Mouse (Mus musculus) heart, adult 9 months (tissue): ENCODE measurements around the gene Lingo3.
A peak's percentile ranks its signal among the peaks of the same experiment; 100 is the strongest.

ENCODE experiments used
- DNase-seq, 2 experiments: peaks; one replicate each; pipeline ENCODE4 v3.0.0; 2022; ENCODE audit warnings: low spot score in 2 of 2

Lingo3 gene

DNA sequence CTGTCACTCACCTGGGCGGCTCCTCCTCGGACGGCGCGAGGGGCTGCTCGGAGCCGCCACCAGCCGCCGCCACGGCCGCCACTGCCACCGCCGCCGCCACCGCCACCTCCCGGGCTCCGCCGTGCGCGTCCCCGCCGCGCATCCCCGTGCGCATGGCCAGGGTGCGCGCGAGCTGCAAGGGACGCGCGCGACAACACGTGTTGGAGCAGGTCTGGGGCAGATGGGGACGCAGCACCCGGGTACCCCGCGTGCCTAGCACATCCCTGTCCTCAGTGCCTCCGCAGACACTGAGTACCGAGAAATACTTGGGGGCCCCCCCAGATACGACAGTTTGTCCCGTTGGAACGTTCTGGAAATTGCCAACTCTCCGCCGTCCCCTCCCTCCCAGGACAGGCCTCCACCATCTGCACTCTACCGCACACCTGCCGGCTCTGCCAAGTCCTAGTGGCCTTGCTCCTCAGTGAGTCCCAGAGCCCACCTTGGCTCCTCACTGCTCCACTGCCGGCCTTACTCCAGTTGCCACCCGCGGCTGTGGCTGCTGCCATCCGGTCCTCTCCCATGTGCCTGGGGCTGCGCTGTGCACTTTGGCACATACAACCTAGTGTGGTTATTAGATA, at the start of gene Lingo3:
Lingo3 (minus strand) TSS at position 109 of the 617 bp plus-strand sequence.
- no peak for DNase-seq

DNA sequence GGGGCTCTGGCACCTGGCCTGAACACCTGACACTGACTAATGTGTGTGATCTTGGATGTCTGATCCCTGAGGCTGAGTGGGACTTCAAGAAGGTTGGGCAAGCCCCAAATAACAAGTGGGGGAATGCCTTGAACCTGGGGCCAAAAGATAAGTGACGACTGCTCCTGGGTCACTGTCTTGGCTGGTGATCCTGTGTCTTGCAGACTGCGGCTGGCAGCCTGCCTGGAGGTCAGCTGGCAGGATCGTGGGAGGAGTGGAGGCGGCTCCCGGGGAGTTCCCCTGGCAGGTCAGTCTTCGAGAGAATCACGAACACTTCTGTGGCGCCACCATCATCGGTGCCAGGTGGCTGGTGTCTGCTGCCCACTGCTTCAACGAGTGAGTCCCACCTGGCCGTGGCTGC, 43.3 kb upstream of the Lingo3 start:
- DNase-seq: peak; percentile 58 to 78

DNA sequence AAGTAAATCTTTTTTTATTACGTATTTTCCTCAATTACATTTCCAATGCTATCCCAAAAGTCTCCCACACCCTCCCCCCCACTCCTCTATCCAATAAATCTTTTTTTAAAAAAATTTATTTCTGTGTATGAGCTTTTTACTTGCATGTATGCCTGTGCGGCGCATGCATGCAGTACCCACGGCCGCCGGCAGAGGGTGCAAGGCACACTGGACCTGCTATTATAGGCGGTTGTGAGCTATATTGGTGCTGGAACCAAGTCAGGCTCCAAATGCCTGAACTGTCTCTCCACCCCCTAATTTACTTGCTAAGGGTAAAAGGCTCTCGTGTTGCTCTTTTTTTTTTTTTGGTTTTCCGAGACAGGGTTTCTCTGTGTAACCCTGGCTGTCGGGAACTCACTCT, 37.5 kb upstream of the Lingo3 start:
- DNase-seq: peak; percentile 20 to 65

DNA sequence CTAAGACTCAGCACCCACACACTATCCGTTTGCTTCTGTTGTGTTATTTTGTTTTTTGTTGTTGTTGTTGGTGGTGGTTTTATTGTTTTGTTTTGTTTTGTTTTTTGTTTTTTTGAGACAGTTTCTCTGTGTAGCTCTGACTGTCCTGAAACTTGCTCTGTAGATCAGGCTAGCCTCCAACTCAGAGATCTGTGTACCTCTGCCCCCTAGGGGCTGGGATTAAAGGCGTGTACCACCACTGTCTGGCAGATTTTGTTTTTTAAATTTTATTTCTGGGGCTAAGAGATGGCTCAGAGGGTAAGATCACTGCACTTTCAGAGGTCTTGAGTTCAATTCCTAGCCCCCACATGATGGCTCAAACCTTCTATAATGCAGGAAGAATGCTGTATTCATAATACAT, 37.1 kb upstream of the Lingo3 start:
- no peak for DNase-seq

DNA sequence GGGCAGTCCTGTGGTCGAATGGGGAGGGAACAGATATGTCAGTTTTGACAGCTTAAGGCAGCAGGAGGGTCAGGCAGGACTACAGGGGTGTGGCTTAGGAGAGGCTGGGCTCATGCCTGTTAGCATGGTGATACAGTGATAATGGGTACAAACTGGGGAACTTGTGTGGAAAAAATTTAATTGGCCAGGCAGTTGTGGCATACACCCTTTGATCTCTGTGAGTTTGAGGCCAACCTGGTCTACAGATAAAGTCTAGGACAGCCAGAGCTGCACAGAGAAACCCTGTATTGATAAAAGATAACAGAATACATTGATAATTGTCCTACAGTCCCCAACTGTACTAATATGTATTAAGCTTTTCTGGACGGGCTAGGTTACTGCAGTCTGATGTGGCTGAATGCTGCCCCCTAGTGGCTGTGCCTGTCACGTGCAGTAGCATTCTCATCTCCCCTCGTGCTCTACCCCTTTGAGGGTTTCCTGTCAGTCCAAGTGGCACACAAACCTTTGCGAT, 36.3 kb upstream of the Lingo3 start:
- peak in 1 of 2 experiments; percentile 34 for DNase-seq

DNA sequence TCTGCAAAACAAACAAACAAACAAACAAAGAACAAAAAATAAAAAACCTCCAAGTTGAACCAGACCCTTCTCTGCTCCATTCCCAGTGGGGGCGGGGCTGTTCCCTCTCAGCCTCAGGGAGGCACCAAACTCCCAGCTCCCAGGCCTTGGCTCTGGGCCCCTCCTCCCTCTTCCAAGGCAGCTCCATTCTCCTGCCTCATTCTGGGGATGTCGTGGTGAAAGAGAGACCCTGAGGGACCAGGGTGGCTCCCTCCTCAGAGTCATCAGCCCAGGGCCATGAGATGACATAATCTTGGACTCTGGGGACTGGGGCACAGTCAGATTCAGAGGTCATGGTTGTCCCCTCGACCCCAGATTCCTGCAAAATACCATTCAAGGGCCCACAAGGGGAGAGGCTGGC, 32.8 kb upstream of the Lingo3 start:
- no peak for DNase-seq

DNA sequence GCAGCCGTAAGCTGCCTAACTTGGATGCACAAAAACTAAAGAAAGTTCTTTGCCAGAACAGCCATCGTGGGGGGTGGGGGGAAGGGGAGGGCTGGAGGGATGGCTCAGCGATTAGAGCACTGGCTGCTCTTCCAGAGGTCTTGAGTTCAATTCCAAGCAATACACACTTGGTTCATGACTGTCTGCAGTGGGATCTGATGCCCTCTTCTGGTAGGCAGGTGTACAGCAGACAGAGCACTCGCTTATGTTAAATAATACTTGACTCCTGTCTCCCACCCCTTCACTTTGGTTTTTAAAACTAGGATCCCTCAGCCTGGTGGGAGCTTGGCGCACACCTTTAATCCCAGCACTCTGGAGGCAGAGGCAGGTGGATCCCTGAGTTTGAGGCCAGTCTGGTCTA, 32.2 kb upstream of the Lingo3 start:
- DNase-seq: no peak

DNA sequence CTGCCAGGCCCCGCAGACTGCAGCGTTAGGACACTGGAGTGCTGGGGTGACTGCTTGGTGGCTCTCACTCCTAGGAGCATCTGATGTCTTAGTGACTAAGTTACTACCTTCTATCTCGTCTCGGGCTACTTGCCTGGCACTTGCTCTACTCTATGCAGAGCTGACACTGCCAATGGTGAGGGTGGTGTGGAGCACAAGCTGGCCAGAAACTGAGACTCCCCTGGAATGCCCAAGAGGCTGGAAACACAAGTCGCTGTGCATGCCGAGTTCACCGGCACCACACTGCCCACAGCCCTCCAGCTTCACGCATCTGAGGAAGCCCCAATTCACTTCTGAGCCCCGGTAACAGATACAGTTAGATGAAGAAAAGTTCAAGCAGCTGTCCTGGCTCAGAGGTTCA, 30.2 kb upstream of the Lingo3 start:
- DNase-seq: no peak

DNA sequence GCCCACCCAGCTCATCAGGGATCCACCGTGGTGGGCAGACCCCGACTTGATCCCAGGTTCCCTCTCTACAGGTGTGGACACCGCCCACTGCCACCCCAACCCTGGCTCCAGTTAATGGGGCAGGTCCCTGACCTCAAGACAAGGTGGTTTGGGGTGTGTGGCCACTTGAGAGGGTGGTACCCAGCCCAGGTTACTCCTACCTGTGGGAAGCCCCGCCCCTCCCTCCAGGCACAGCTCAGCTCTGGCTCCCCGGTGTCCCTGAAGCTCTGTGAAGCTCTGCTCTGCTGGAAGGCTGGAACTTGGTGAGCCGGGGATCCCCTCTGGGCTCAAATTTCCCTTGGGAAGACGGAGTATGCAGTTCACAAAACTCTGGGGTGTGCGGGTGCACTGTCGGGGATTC, 27.7 kb upstream of the Lingo3 start, which contains the start of gene Tmprss9:
Tmprss9 (plus strand) TSS at position 268 of the 400 bp plus-strand sequence.
- DNase-seq: no peak

DNA sequence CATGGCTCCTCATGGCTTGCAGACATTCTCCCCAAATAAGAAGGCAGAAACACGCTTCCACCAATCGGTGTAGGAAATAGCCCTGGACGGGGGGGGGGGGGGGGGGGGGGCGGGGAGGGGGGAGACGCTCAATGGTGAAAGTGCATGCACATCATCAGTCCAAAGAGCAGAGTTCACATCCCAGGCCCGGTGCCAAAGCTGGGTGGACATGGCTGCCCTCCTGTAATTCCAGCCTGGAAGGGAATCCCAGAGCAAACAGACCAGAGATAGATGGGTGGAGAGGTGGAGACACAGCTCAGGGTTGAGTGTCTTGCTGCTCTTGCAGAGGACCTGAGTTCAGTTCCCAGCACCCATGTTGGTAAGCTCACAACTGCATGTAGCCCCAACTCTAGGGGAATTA, 27.2 kb upstream of the Lingo3 start:
- no peak for DNase-seq

DNA sequence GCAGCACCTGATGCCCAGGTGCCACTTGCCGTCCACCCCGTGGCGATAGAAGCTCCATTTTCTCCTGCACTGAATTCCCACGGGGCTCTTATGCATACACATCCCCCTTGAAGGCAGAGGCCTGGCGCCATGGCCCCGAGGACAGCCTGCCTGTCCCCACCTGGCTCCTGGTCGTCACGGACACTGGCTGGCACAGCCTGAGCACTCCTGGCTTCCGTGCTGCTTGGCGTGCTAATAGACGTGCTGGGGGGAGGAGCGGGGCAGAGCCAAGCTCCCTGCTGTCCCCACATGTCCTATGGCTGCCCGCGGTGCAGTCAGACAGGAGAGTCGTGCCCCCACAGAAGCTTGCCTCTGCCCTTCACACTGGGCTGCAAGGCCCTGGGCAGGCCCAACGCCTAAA, 20.6 kb upstream of the Lingo3 start:
- peak in 1 of 2 experiments; percentile 18 for DNase-seq

DNA sequence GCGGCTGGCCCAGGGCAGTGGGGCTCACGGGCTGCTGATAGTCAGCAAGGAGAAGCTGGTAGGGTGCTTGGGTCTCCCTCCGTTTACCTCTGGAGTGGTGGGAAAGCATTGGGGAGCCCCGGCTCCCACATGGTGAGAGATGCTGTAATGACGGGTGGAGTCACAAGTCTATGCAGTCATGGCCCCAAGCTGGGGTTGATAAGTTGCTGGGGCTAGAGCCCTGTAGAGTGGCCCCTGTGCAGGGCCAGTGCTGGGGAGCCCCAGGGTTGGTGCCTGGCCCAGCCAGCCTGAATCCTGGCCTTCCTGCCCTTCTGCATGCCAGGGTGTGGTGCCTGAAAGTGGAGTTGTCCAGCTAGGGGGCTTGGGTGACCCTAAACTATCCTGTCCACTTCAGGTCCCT, 18.5 kb upstream of the Lingo3 start:
- no peak for DNase-seq

DNA sequence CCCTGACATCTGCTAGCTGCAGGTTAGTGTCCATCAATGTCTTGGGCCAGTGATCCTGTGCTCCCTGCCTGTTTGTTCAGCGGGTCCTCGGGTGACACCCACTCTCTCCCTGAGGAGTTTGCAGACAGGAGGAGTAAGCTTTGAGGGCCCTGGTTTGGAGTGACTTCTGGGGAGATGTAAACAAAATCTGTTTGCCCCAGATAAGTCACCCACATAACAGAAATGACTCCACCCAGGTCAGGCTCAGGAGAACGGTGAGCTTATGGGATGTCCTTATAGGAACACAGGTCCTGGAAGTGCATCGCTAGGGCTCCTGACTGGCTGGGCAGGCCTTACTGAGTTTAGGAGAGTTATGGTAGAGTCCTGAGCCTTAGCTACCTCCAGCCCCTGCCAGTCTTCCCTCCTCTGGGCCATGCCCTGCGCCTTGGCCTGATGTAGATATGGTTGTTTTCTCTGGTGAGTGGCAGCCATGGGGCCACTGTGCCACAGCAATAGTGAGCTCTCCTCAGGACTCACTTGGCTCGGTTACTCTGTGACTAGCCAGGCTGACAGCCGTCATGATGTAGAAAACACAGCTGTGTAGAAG, 14.6 kb upstream of the Lingo3 start:
- no peak for DNase-seq

DNA sequence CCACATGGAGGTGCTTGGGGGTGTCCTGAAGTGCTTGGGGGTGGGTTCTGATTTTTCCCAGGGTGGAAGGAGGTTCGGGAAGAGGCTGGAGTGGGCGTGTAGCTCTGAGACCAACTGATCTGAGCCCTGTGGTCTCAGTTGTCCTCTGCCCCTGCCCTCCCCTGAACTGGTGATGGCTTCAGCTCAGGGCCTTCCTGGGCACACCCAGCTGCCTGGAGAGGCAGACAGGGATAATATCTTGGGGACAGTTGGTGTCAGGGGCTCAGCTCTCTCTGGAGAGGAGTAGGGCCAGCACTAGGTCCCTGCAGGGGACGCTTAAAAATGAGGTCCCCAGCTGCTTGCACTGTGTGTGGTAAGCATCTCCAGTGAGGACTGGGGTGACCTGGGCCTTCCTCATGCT, 14.0 kb upstream of the Lingo3 start:
- DNase-seq: no peak

DNA sequence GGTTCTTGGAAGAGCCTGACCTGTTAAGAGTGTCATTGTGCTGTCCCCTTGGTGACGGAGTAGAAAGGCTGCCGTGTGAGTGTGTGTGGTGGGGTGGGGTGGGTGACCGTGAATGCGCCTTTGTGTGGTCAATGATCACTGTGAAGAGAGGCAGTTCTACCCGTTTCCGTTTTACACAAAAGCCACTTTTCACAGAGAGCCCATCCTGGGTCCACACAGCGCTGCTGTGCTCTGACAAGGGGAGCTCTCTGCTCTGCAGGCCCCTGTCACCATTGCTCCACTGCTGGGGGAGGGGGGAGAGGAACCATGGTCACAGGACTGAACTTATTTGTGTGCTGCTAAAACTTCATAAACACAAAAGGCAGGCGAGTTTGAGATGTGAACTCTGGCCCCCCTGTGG, 13.5 kb upstream of the Lingo3 start:
- no peak for DNase-seq

DNA sequence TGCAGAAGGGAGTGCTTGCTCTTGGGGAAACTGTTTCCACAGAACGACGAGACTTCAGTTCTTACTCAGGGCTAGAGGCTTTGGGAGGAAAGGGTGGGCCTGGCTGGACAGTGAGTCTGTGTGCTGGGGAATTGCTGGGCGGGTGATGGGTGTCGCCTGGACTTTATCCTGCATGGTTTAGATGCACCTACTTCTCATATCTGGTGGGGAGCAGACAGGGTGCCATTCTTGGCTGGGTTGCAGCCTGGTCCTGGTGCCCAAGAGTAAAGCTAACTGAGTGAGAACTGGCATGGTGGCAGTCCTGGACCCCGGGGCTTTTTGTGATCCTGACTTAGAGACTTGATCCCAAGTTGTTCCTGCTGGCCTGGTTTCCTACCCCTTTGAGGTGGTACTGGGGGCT, 13.1 kb upstream of the Lingo3 start:
- no peak for DNase-seq

DNA sequence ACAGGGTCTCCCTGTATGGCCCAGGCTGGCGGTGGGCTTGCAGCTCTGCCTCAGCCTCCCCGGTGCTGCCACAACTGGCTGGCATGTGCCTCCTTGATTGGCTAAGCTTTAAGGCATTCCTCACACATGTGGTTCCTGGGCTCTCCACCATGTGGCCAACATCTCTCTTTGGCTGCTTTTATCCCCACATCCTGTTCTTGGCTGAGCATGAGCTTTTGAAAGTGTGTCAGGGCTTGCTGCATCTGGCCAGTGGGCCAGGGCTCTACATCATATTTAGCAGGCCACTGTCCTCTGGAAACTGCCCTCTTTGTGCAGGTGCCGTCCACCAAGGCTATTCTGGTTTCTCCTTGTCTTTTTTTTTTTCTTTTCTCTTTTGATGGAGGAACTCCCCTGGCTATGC, 12.4 kb upstream of the Lingo3 start:
- DNase-seq: peak in 1 of 2 experiments; percentile 43

DNA sequence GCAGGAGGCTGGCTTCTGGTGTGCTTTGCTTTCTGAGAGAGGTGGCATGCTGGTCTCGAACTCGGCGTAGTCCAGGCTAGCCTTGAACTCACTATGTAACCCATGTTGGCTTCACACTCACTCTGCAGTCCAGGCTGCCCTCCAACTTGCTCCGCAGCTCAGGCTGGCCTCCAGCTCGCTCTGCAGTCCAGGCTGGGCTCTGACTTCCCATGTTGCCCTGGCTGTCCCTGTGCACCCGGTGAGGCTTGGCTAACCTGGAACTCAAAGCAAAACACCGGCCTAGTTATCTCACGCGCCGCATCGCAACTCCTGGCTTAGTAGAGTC, 11.9 kb upstream of the Lingo3 start:
- DNase-seq: no peak

DNA sequence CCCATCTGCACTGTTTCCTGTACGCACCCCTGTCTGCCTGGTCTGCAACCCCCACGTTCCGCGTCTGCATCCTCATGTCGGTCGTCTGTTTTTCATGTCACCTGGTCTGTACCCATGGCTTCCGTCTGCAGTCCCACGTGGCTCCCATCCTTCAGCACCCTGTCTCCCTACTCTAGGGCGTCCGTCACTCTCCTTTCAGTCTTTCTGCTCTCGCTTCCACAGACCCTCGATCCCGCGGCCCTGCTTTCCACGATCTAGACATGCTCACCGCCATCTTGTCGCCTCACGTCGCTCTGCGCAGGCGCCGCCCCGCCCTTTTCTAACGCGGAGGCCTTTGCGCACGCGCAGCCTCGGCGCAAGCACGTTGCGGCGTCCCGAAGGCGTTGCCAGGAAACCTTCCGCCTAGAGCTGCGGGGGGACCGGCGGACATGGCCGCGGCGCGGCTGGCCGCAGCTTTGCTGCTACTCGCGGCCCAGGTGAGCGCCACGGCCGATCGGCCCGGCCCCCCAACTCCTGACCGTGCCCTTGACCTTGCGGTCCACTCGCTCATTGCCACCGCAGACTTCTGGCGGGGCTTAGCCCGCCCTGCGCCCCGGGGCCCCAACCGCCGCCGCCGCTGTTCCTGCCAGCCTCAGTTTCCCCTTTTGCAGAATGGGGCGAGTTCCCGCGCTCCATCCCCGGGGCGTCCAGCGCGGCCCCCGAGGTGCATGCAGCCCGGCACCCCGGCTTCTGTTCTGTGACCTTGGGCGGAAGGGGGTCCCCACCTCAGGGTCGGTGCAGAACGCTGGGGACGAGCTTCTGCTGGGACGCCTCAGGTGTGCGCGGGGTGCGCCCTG, 11.3 kb upstream of the Lingo3 start, which contains the start of the genes Lsm7 and Sppl2b:
Lsm7 (minus strand) TSS at position 297 of the 836 bp plus-strand sequence.
Sppl2b (plus strand) TSS at position 363 of the 836 bp plus-strand sequence.
- peak; percentile 95 to 96 for DNase-seq

DNA sequence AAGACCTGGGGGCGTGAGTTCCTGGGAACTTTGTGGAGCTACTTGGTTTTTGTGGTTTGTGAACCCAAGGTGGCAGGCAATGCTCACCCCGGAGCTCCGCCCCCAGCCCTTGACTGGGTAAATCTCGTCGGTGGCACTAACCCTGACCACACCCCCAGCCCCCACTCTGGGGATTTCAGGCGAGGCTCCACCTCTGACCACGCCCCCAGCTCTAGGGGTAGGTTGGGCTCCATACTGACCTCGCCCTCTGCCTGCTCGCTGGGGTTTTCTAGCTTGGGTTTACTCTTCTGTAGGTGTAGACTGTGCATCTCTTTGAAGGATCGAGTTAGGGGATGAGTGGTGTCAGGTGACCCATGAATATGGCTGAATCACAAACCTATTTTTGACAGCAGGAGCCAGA, 4.7 kb upstream of the Lingo3 start:
- DNase-seq: no peak

DNA sequence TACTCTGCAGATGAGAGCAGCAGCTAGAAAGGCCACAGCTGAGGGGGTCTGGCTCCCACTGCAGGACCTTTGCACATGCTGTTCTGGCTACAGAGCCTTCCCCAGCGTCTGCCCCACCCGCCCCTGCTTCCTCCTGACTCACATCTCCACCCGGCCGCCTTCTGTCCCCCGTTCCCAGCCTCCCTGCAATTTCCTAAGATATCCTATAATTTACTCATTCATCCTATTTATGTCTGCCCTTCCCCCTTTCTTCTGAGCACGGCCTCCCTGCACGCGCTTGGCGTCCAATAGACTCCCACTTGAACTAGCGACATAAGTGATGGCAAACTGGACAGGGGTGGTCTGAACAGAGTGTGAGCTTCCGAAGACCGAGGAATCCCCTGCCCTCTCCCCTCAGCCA, 1.9 kb upstream of the Lingo3 start:
- no peak for DNase-seq

DNA sequence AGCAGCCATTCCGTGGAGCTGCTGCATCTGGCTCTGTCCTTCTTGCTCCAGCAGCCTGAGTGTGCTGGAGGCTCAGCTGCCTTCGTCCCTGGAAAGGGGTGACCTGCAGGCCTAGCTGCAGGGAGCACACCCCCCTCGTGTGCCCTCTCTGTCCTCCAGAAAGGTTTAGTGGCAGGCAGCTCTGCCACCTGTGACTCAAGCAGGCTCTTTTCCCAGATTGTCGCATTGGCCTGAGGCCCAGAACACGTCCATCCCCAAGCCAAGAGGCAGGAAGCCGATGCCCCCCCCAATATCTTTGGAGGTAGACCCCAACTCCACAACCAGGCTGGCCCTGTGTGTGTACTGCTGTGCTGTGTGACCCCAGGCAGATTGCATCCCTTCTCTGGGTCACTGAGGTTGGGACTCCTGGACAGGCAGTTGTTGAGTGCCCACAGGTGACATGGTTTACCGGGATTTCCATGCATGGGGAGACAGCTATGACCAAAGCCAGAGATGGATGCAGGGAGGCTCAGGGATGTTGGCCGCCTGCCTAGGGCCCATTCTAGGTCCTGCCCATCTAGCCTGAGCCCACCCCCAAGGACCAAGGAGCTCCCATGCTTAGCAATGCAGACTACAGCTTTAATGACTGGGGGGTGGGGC, 1.3 kb upstream of the Lingo3 start:
- no peak for DNase-seq
